Mouse (Mus musculus): ENCODE results near the gene Cacna2d3.

DNA sequence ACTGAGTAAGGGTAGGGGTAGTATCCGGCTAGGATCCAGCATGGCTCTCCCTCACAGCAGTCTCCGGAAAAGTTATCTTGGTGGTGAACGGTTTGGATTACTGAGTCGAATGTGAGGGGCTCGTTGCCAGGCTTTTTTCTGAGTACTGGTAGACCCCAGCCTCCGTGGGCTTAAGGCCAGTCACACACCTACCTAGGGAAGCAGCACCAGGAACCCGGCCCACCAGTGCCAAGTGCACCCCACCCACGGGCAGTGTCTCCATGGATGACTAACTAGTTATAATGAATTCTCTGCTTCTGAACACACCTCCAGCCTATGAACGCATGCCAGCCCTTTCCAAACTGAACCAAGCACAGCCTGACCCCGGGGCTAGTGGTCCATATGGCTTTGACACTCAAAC is 1.6 kb upstream of the Cacna2d3 start:
- TF ChIP-seq MAFK (IDR thresholded peaks at IDR 0.05; ENCODE audit: borderline replicate concordance, low read depth, low read length) (no peak), CTCF (IDR thresholded peaks at IDR 0.05 in 2 of 3, conservative IDR thresholded peaks at IDR 0.05 in 1 of 3; ENCODE audit: control insufficient read depth in 1 of 3, insufficient read depth in 1 of 3, low read depth in 2 of 3, low read length in 3 of 3, poor library complexity in 1 of 3, severe bottlenecking in 1 of 3) (no peak)

Measured in MEL (cell line).